Mouse (Mus musculus) small intestine, adult 2 months (tissue): Measurements from ENCODE around the gene Asap3. TPM values are rescaled to one million over a fixed set of nuclear protein-coding genes. Genes with fewer than 3 reads are reported as not detected.

Experiments used
- H3K27ac ChIP-seq: fragments of 200-500 bp; 2 replicates; pipeline ENCODE4 v1.5.1; 2012; ENCODE audit warnings: low read depth, low read length, control low read depth, inconsistent platforms; ENCODE audit not compliant: insufficient read depth
- H3K27me3 ChIP-seq: fragments of 200-500 bp; 2 replicates; pipeline ENCODE4 v1.6.1; 2012; ENCODE audit warnings: mild to moderate bottlenecking, moderate library complexity, low read length, inconsistent platforms; ENCODE audit not compliant: control insufficient read depth, insufficient read depth
- H3K36me3 ChIP-seq: fragments of 200-500 bp; 2 replicates; pipeline ENCODE4 v1.6.1; 2012; ENCODE audit warnings: mild to moderate bottlenecking, low read length, control low read depth, inconsistent platforms; ENCODE audit not compliant: control insufficient read depth, insufficient read depth
- H3K4me1 ChIP-seq: fragments of 200-500 bp; 2 replicates; pipeline ENCODE4 v1.6.1; 2012; ENCODE audit warnings: low read length, inconsistent platforms, mixed read lengths; ENCODE audit not compliant: control insufficient read depth, insufficient read depth, insufficient read length
- H3K4me3 ChIP-seq: fragments of 200-500 bp; 2 replicates; pipeline ENCODE4 v1.5.1; 2012; ENCODE audit warnings: low read depth, mild to moderate bottlenecking, control low read depth, inconsistent platforms, low read length, moderate library complexity
- CTCF ChIP-seq: fragments of 200-500 bp; IDR thresholded peaks from 2 replicates; pipeline ENCODE4 v1.5.1; 2012; ENCODE audit warnings: low read depth, mild to moderate bottlenecking, control low read depth, inconsistent platforms, low read length, moderate library complexity, mixed read lengths; ENCODE audit not compliant: insufficient replicate concordance, insufficient read length; ENCODE audit errors: extremely low read depth
- POLR2A ChIP-seq: fragments of 200-500 bp; IDR thresholded peaks from 2 replicates; pipeline ENCODE4 v1.6.1; 2012; ENCODE audit warnings: low read depth, mild to moderate bottlenecking, control low read depth, inconsistent platforms, low read length, moderate library complexity
- WGBS: fragments of 180-500 bp; shearing (Covaris S2); methylation state at CpG from one replicate; pipeline ENCODE4 v1.1.7; 2018; 5-methylcytosine and 5-hydroxymethylcytosine counted together
- polyA plus RNA-seq: library from polyadenylated mRNA; depleted of rRNA; stranded (reverse); fragments of >200 nt; gene quantifications from 2 replicates; pipeline ENCODE4 v1.2.3, GENCODE M21; 2012

The Asap3 gene
- polyA plus RNA-seq, 1 experiment, result 1.3 TPM

GRCm38 (mm10) chr4:136255919-136256318 lies 49.8 kb downstream of the Asap3 start:
- Histone ChIP-seq H3K36me3 (peaks cover 3% of the 10 kb centered on the region; the same call in 1 of the 2 replicates), H3K4me3 (no peak overlapping the region), H3K4me1 (peaks cover 13% of the 10 kb centered on the region), H3K27ac (no peak overlapping the region), H3K27me3 (no peaks in the 10 kb centered on the region)
- WGBS, result 8% methylated on average over 6 of the region's 6 CpGs
- TF ChIP-seq CTCF (no peak), POLR2A (no peak)

DNA sequence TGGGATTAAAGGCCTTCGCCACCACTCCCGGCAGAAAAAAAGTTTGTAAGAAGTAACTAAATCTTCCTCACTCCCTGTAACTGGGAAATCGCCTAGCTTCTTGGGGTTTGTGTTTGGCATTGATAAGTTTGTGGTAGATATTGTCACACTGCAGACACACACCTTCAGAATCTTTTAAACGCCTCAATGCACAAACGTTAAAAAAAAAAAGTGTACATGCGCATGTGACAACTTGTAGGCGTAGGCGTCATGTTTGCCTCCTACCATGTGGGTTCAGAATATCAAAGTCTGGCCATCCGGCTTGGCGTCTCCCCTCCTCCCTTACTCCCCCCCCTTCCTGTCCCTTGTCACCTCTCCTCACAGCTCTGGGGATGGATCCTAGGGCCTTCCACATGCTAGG lies 50.5 kb downstream of the Asap3 start:
- Histone ChIP-seq H3K27me3 (no peaks in the 10 kb centered on the region), H3K4me3 (no peak overlapping the region), H3K27ac (no peak overlapping the region), H3K4me1 (peaks cover 13% of the 10 kb centered on the region), H3K36me3 (peaks cover 3% of the 10 kb centered on the region; the same call in 1 of the 2 replicates)
- TF ChIP-seq CTCF (no peak), POLR2A (no peak)
- WGBS, result 81% methylated on average over 10 of the region's 10 CpGs

DNA sequence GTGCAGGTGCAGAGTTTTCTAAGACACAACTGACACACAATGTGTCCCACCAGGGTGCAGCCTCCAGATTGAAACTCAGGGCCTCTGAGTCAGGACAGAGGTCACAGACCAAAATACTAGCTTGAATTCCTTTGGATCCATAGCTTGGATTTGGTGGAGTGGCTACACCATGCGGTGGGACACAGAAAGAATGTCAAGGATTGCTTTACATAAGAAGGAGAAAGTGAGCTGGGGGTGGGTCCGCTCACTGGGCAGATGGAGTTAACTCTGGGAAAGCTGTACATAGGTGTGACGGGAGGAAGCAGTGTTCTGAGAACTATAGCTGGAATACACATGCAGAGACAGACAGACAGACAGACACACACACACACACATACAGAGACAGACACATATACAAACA lies 53.8 kb downstream of the Asap3 start:
- WGBS, result 65% methylated on average over 3 of the region's 3 CpGs
- peaks cover 4% of the 10 kb centered on the region; the same call in 1 of the 2 replicates for H3K36me3 ChIP-seq
- TF ChIP-seq CTCF, result no peak
- TF ChIP-seq POLR2A, result no peak
- no peak overlapping the region for H3K27ac ChIP-seq
- H3K27me3 ChIP-seq, result no peaks in the 10 kb centered on the region
- H3K4me1 ChIP-seq, result peaks cover 6% of the 10 kb centered on the region
- H3K4me3 ChIP-seq, result no peak overlapping the region

DNA sequence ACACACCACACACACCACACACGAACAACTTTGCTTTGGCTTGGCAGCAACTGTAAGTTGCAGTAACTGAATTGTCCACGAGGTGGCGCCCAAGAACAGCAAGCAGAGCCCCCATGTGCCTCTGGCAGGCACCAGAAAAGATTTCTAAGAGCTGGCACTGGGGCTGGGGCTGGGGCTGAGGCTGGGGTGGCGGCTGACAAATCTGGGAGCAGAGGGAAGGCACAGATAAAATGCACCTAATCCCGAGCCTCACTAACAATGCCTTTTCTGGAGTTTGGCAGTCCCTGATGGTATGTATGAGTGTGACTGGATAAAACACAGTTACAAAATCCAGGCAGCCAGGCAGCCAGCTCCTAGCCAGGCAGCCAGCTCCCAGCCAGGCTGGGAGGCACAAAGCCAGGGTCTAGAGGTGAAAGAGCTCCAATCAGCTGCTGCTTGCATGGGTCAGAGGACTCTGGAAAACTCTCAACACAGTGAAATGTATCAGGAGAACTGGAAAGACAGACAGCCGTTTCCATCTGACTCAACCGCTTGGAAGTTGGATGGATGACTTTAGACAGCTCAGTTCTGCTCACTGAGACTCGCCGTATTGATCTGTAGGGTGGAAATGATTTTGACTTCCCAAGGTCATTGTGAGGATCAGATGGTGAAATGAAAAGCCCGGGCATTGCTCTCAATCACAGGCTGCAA lies 54.5 kb downstream of the Asap3 start:
- H3K36me3 ChIP-seq, result peaks cover 4% of the 10 kb centered on the region; the same call in 1 of the 2 replicates
- H3K4me3 ChIP-seq, result no peak overlapping the region
- H3K27ac ChIP-seq, result no peak overlapping the region
- no peaks in the 10 kb centered on the region for H3K27me3 ChIP-seq
- H3K4me1 ChIP-seq, result peaks cover 4% of the 10 kb centered on the region
- WGBS, result 39% methylated on average over 10 of the region's 10 CpGs
- TF ChIP-seq CTCF (peak; percentile 80), POLR2A (no peak)

DNA sequence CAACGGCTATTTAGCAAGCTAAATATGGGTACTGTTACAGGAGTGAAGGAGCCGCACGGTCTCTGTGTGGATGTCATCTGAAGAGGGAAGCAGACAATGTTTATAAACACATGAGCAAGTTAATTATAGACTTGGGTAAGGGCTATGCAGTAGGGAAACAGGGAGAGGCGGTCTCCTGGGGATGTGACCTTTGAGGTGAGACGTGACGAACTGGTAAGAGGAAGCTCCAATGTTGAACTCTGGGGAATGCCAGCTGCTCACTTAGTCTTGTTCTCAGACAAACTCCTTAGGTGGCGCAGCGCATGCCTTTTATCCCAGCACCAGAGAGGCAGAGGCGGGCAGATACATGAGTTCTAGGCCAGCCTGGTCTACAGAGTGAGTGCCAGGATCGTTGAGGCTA lies 55.7 kb downstream of the Asap3 start:
- Histone ChIP-seq H3K4me1 (0 out of 2 replicates have a peak, but pooled peaks cover 2% of the 10 kb centered on the region), H3K27ac (peak overlapping the region; percentile 15; the same call in 1 of the 2 replicates), H3K36me3 (peaks cover 3% of the 10 kb centered on the region; the same call in 1 of the 2 replicates), H3K27me3 (no peaks in the 10 kb centered on the region), H3K4me3 (no peak overlapping the region)
- 73% methylated on average over 10 of the region's 10 CpGs for WGBS
- no peak for TF ChIP-seq POLR2A
- TF ChIP-seq CTCF, result no peak

DNA sequence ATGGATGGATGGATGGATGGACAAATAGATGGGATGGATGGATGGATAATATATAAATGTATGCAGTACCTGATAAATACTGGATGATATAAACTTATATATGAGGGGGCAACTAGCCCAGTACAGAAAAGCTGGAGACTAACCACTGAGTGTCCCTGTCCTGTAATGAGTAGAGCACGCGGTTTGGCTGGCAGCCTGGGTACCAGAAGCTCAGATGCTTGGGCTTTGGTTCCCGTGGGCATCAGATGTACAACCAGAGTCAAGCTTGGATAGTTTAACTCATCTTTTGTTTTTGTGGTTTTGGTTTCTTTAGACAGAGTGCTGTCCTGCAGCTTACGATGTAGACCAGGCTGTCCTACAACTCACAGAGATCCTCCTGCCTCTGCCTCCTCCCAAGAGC lies 57.4 kb downstream of the Asap3 start:
- 95% methylated on average over 4 of the region's 4 CpGs for WGBS
- H3K36me3 ChIP-seq, result 0 out of 2 replicates have a peak, but pooled peaks cover 1% of the 10 kb centered on the region
- TF ChIP-seq CTCF (no peak), POLR2A (no peak)
- no peaks in the 10 kb centered on the region for H3K27me3 ChIP-seq
- H3K4me1 ChIP-seq, result 0 out of 2 replicates have a peak, but pooled peaks cover 2% of the 10 kb centered on the region
- no peak overlapping the region for H3K27ac ChIP-seq
- no peak overlapping the region for H3K4me3 ChIP-seq

DNA sequence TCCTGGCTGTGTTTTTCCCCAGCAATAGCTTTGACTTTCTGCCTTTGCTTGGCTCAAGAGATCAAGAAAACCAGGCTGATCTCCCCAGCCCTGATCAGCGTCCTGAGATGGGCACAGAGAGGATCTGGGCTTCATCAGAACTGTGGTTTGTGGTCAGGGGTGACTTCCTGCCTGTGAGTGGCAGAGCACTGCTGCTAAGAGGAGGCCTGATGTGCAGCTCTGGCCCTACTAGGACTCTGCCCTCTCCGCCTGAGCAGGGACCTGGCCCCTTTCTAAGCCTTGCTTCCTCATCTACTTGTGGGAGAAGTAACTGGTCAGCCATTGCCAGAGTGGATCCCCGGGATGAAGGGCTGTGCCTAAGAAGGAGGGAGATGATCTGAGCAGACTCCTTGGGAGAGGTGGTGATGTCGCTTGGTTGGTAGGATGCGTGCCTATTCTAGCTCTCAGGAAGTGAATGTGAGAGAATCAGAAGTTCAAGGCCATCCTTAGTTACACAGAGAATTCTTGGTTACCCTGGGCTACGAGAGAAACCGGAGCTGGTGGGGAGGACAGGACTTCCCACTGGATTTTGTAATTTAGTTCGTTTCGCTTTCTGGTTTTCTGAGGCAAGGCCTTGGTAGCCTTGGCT lies 60.7 kb downstream of the Asap3 start:
- Histone ChIP-seq H3K36me3 (0 out of 2 replicates have a peak, but pooled peaks cover 1% of the 10 kb centered on the region), H3K27me3 (no peaks in the 10 kb centered on the region), H3K27ac (no peak overlapping the region), H3K4me1 (0 out of 2 replicates have a peak, but pooled peaks cover 2% of the 10 kb centered on the region), H3K4me3 (no peak overlapping the region)
- TF ChIP-seq CTCF (no peak), POLR2A (no peak)
- WGBS, result 73% methylated on average over 9 of the region's 9 CpGs
